ENCODE assay signal across 11 mouse cellular contexts in the genomic region with DNA sequence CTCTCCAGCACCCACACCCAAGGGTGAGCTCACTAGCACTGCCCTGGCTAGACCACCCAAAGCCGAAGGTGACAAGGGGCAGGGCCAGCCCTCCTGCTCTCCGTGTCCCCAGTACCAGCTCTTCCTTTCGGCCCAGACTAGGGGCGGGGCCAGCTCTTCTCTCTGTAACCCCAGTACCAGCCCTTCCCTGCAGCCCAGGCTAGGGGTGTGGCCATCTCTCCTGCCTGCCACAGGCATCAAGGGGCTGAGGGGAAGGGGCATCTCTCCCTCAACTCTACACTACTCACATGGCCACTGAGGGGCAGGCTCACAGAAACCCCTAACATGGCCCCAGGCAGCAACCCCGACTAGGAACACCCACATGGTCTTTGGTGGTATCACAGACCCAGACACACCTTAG. TPM values are rescaled to one million over a fixed set of nuclear protein-coding genes. Genes with fewer than 3 reads are reported as not detected.
DNase-seq lines count a peak whose midpoint lies in the region; ATAC-seq and TF ChIP-seq lines count a peak whose summit lies in the region.
"Had no signal": no experiment of that assay in that cellular context is flagged by ENCODE, and none has a peak within 500 bp of the region (broad histone marks: within the 10 kb centered on the region; RNA-seq: fewer than 3 reads in every experiment).

No protein-coding gene starts in this region.

- peaks cover 3% of the 10 kb centered on the region; the same call in 1 of the 2 replicates for H3K4me1 ChIP-seq in intestine, embryonic 15.5 days (replicated peaks)
- no peaks in the 10 kb centered on the region; the same call in 1 of the 2 replicates for H3K4me1 ChIP-seq in intestine, postnatal 0 days (replicated peaks; ENCODE audit: control insufficient read depth, insufficient read depth, low read length)
- peaks cover 4% of the 10 kb centered on the region for H3K4me1 ChIP-seq in thymus, adult 2 months (replicated peaks; ENCODE audit: control insufficient read depth, insufficient read depth, low read length)
- H3K4me1 ChIP-seq in hindbrain, postnatal 0 days (ENCODE audit: insufficient read depth, low read length): peaks cover under 1% of the 10 kb centered on the region; the same call in 1 of the 2 replicates
- no peaks in the 10 kb centered on the region for H3K4me1 ChIP-seq in stomach, embryonic 16.5 days (ENCODE audit: control insufficient read depth, insufficient read depth, low read length)

- no peaks in the 10 kb centered on the region for H3K27me3 ChIP-seq in intestine, embryonic 15.5 days (replicated peaks)
- 0 out of 2 replicates have a peak, but pooled peaks cover 8% of the 10 kb centered on the region for H3K27me3 ChIP-seq in intestine, postnatal 0 days (replicated peaks; ENCODE audit: control insufficient read depth, insufficient read depth, low read length)
- no peaks in the 10 kb centered on the region; the same call in 1 of the 2 replicates for H3K27me3 ChIP-seq in thymus, adult 2 months (ENCODE audit: control insufficient read depth, insufficient read depth, low read length)
- H3K27me3 ChIP-seq in hindbrain, postnatal 0 days (ENCODE audit: insufficient read depth, low read length): no peaks in the 10 kb centered on the region
- H3K27me3 ChIP-seq in stomach, embryonic 16.5 days (ENCODE audit: control insufficient read depth, insufficient read depth, low read length): no peaks in the 10 kb centered on the region

- no peak overlapping the region for H3K27ac ChIP-seq in intestine, embryonic 15.5 days
- no peak overlapping the region for H3K27ac ChIP-seq in intestine, postnatal 0 days (ENCODE audit: low read depth, low read length)
- H3K27ac ChIP-seq in thymus, adult 2 months (ENCODE audit: control insufficient read depth, insufficient read depth, low read length): no peak overlapping the region
- no peak overlapping the region for H3K27ac ChIP-seq in hindbrain, postnatal 0 days
- no peak overlapping the region for H3K27ac ChIP-seq in stomach, embryonic 16.5 days (ENCODE audit: low read length)
- H3K27ac ChIP-seq: layer of hippocampus, adult 2 months had no signal

- peak; percentile 18 for DNase-seq in thymus, postnatal 14 days
- DNase-seq in thymus, adult 2 months: no peak
- no peak for DNase-seq in hindbrain, postnatal 0 days (ENCODE audit: low spot score)
- DNase-seq in layer of hippocampus, postnatal 25 days (ENCODE audit: extremely low spot score in 1 of 2, low spot score in 1 of 2): no peak
- DNase-seq in cerebellum, adult 18-20 months: no peak
- DNase-seq: cerebellum, postnatal 10 days; gastrocnemius, postnatal 25 days had no signal

- no peak overlapping the region for H3K4me2 ChIP-seq in intestine, embryonic 15.5 days (replicated peaks)
- no peak overlapping the region for H3K4me2 ChIP-seq in intestine, postnatal 0 days (replicated peaks; ENCODE audit: low read depth)
- H3K4me2 ChIP-seq in hindbrain, postnatal 0 days (ENCODE audit: low read depth, low read length): no peak overlapping the region
- no peak overlapping the region for H3K4me2 ChIP-seq in stomach, embryonic 16.5 days (ENCODE audit: low read depth, low read length)

- H3K4me3 ChIP-seq in intestine, embryonic 15.5 days (replicated peaks): no peak overlapping the region
- no peak overlapping the region for H3K4me3 ChIP-seq in intestine, postnatal 0 days (ENCODE audit: low read depth, low read length)
- H3K4me3 ChIP-seq in thymus, adult 2 months (ENCODE audit: control insufficient read depth, insufficient read depth, low read length): no peak overlapping the region
- no peak overlapping the region for H3K4me3 ChIP-seq in hindbrain, postnatal 0 days (ENCODE audit: low read length)
- no peak overlapping the region for H3K4me3 ChIP-seq in stomach, embryonic 16.5 days (replicated peaks; ENCODE audit: low read length)
- H3K4me3 ChIP-seq: layer of hippocampus, adult 2 months had no signal

- H3K9me3 ChIP-seq in intestine, embryonic 15.5 days: no peaks in the 10 kb centered on the region
- H3K9me3 ChIP-seq in intestine, postnatal 0 days (ENCODE audit: control insufficient read depth): no peaks in the 10 kb centered on the region
- no peaks in the 10 kb centered on the region for H3K9me3 ChIP-seq in hindbrain, postnatal 0 days (ENCODE audit: low read length)
- no peaks in the 10 kb centered on the region for H3K9me3 ChIP-seq in stomach, embryonic 16.5 days (replicated peaks; ENCODE audit: control insufficient read depth, low read length)

- TF ChIP-seq POLR2A in thymus, adult 2 months (IDR thresholded peaks at IDR 0.05; ENCODE audit: control insufficient read depth, extremely low read depth, insufficient read depth, low read length, poor library complexity): no peak

- 8% methylated on average over 5 of the region's 5 CpGs for WGBS in intestine, embryonic 15.5 days
- WGBS in intestine, postnatal 0 days: 23% methylated on average over 5 of the region's 5 CpGs
- WGBS in thymus, adult 2 months: 36% methylated on average over 5 of the region's 5 CpGs
- WGBS in hindbrain, postnatal 0 days: 16% methylated on average over 5 of the region's 5 CpGs
- 20% methylated on average over 5 of the region's 5 CpGs for WGBS in stomach, embryonic 16.5 days

- H3K9ac ChIP-seq in intestine, embryonic 15.5 days: no peak overlapping the region
- H3K9ac ChIP-seq in intestine, postnatal 0 days (ENCODE audit: low read depth, low read length): no peak overlapping the region
- H3K9ac ChIP-seq in hindbrain, postnatal 0 days (replicated peaks; ENCODE audit: low read length): no peak overlapping the region
- H3K9ac ChIP-seq in stomach, embryonic 16.5 days (ENCODE audit: low read length): no peak overlapping the region

- peak; percentile 34; the same call in 1 of the 2 replicates for ATAC-seq in intestine, embryonic 15.5 days
- ATAC-seq in intestine, postnatal 0 days: no peak
- peak; percentile 35; the same call in 1 of the 2 replicates for ATAC-seq in hindbrain, postnatal 0 days
- ATAC-seq in stomach, embryonic 16.5 days (ENCODE audit: insufficient read depth, low FRiP score): peak; percentile 33; the same call in 1 of the 2 replicates

- H3K36me3 ChIP-seq in intestine, embryonic 15.5 days: no peaks in the 10 kb centered on the region
- no peaks in the 10 kb centered on the region for H3K36me3 ChIP-seq in intestine, postnatal 0 days (ENCODE audit: control insufficient read depth, insufficient read depth)
- no peaks in the 10 kb centered on the region for H3K36me3 ChIP-seq in thymus, adult 2 months (ENCODE audit: control insufficient read depth, insufficient read depth, low read length)
- H3K36me3 ChIP-seq in hindbrain, postnatal 0 days (ENCODE audit: insufficient read depth, low read length): no peaks in the 10 kb centered on the region
- H3K36me3 ChIP-seq in stomach, embryonic 16.5 days (ENCODE audit: control insufficient read depth, insufficient read depth, low read length): no peaks in the 10 kb centered on the region

- no peak for TF ChIP-seq CTCF in intestine, postnatal 0 days (IDR thresholded peaks at IDR 0.05; ENCODE audit: low read depth)
- no peak for TF ChIP-seq CTCF in thymus, adult 2 months (IDR thresholded peaks at IDR 0.05; ENCODE audit: borderline replicate concordance, control insufficient read depth, extremely low read depth, insufficient read depth, low read length, poor library complexity)
- TF ChIP-seq CTCF in hindbrain, postnatal 0 days (IDR thresholded peaks at IDR 0.05; ENCODE audit: low read depth): no peak

RNA-seq across cellular contexts. Expression of gene Serhl, which starts 27.6 kb away (rescaled TPM):
- polyA plus RNA-seq in intestine, embryonic 15.5 days (2015; fragmentation: Nextera tagmentation; extraction: Ambion mirVana): 56.3 and 61.7 TPM in 2 replicates
- polyA plus RNA-seq in intestine, postnatal 0 days (2015; fragmentation: Nextera tagmentation; extraction: Ambion mirVana): 58.5 and 65.6 TPM in 2 replicates
- 64.9 and 82.9 TPM in 2 replicates for polyA plus RNA-seq in thymus, adult 2 months (2012; rRNA removed)
- 12.6 and 12.9 TPM in 2 replicates for total RNA-seq in hindbrain, postnatal 0 days (2014; rRNA removed)
- 37.4 and 38.5 TPM in 2 replicates for polyA plus RNA-seq in hindbrain, postnatal 0 days (2015; fragmentation: Nextera tagmentation; extraction: Ambion mirVana)
- 61.0 and 63.7 TPM in 2 replicates for polyA plus RNA-seq in stomach, embryonic 16.5 days (2015; fragmentation: Nextera tagmentation; extraction: Ambion mirVana)
- 1 to 10 TPM; 8.4 to 9.4 TPM for total RNA-seq in layer of hippocampus, postnatal 25 days (2021)

RNA-seq across cellular contexts. Expression of gene Nfam1, which starts 28.6 kb away (rescaled TPM):
- 3.7 and 3.8 TPM in 2 replicates for polyA plus RNA-seq in intestine, embryonic 15.5 days (2015; fragmentation: Nextera tagmentation; extraction: Ambion mirVana)
- polyA plus RNA-seq in intestine, postnatal 0 days (2015; fragmentation: Nextera tagmentation; extraction: Ambion mirVana): 1.1 and 1.2 TPM in 2 replicates
- 8.1 and 9.8 TPM in 2 replicates for polyA plus RNA-seq in thymus, adult 2 months (2012; rRNA removed)
- total RNA-seq in hindbrain, postnatal 0 days (2014; rRNA removed): 1.7 and 3.3 TPM in 2 replicates
- polyA plus RNA-seq in hindbrain, postnatal 0 days (2015; fragmentation: Nextera tagmentation; extraction: Ambion mirVana): 1.7 and 1.8 TPM in 2 replicates
- 5.6 and 7.4 TPM in 2 replicates for polyA plus RNA-seq in stomach, embryonic 16.5 days (2015; fragmentation: Nextera tagmentation; extraction: Ambion mirVana)
- 1 to 10 TPM; 2.5 to 2.7 TPM for total RNA-seq in layer of hippocampus, postnatal 25 days (2021)
